ENCODE assay signal across 17 mouse cellular contexts in genomic region chr11:61310321-61310720, GRCm38 (mm10). TPM values are rescaled to one million over a fixed set of nuclear protein-coding genes. Genes with fewer than 3 reads are reported as not detected.
"Had no signal": no experiment of that assay in that cellular context is flagged by ENCODE, and none has a peak within 500 bp of the region (broad histone marks: within the 10 kb centered on the region; RNA-seq: fewer than 3 reads in every experiment).

No protein-coding gene starts in this region.

- H3K27me3 ChIP-seq: limb, embryonic 15.5 days; midbrain, embryonic 15.5 days; neural tube, embryonic 13.5 days had no signal

- ATAC-seq: midbrain, embryonic 15.5 days had no signal

- DNase-seq: kidney, adult 11 months; kidney, adult 9 months; kidney, postnatal 36 days; layer of hippocampus, adult 9-11 months; layer of hippocampus, postnatal 36 days; lung, embryonic 14.5 days; lung, postnatal 10 days; lung, postnatal 4 days; retina, postnatal 1 day had no signal

- H3K4me2 ChIP-seq: limb, embryonic 15.5 days; lung, embryonic 14.5 days; midbrain, embryonic 11.5 days; midbrain, embryonic 15.5 days; neural tube, embryonic 13.5 days had no signal

- H3K36me3 ChIP-seq: limb, embryonic 15.5 days; midbrain, embryonic 15.5 days; neural tube, embryonic 13.5 days had no signal

- H3K27ac ChIP-seq: kidney, postnatal 0 days; limb, embryonic 15.5 days; liver, embryonic 14.5 days; midbrain, embryonic 15.5 days; neural tube, embryonic 13.5 days had no signal

- H3K4me1 ChIP-seq: limb, embryonic 15.5 days; midbrain, embryonic 15.5 days; neural tube, embryonic 13.5 days had no signal

- H3K9ac ChIP-seq: limb, embryonic 15.5 days; liver, embryonic 14.5 days; lung, embryonic 14.5 days; midbrain, embryonic 15.5 days; neural tube, embryonic 13.5 days had no signal

- H3K9me3 ChIP-seq: midbrain, embryonic 15.5 days had no signal

- H3K4me3 ChIP-seq: limb, embryonic 15.5 days; midbrain, embryonic 15.5 days; neural tube, embryonic 13.5 days had no signal

RNA-seq across cellular contexts. Expression of gene Slc47a2, which starts 32.3 kb away (rescaled TPM):
- polyA plus RNA-seq: limb, embryonic 11.5 days; limb, embryonic 15.5 days; lung, embryonic 14.5 days; midbrain, embryonic 11.5 days; midbrain, embryonic 15.5 days; neural tube, embryonic 13.5 days; stomach, embryonic 16.5 days had no signal
